Mouse (Mus musculus) midbrain, embryonic 14.5 days (tissue): ENCODE measurements at regions not wholly inside any gene's neighbourhood (a gene's known extent, or its start where the extent isn't known, plus 50 kb on each side); places are given as distances from the start of the nearest gene placed in this dataset.
A peak's percentile ranks its signal among the peaks of the same experiment; 100 is the strongest.
"Not testable (repeated sequence)": the region's sequence is repeated elsewhere in the genome, so short reads cannot be mapped to it uniquely, and the experiment has no call there.

Experiments used
- ATAC-seq: fragments of 200-750 bp; cut with Nextera tagmentation; 2 replicates; pipeline ENCODE4 v1.8.0; 2017; ENCODE audit warnings: moderate number of reproducible peaks, moderate library complexity; ENCODE audit not compliant: low FRiP score, low TSS enrichment
- DNase-seq: peaks from one replicate; pipeline ENCODE4 v3.0.0-alpha.2; 2015
- H3K27ac ChIP-seq: fragments of 300-500 bp; sonication (generic); replicated peaks from 2 replicates; pipeline ENCODE4 v1.5.1; 2014; ENCODE audit warnings: mild to moderate bottlenecking, low read depth, low read length, moderate library complexity
- H3K27me3 ChIP-seq: fragments of 300-500 bp; sonication (generic); 2 replicates; pipeline ENCODE4 v1.6.1; 2014; ENCODE audit warnings: low read length, control low read depth, mixed read lengths; ENCODE audit not compliant: control insufficient read depth, insufficient read depth
- H3K36me3 ChIP-seq: fragments of 300-500 bp; sonication (generic); 2 replicates; pipeline ENCODE4 v1.6.1; 2014; ENCODE audit warnings: low read length, control low read depth; ENCODE audit not compliant: control insufficient read depth, insufficient read depth
- H3K4me1 ChIP-seq: fragments of 300-500 bp; sonication (generic); 2 replicates; pipeline ENCODE4 v1.6.1; 2014; ENCODE audit warnings: mild to moderate bottlenecking, antibody characterized with exemption, low read length, control low read depth; ENCODE audit not compliant: control insufficient read depth, insufficient read depth
- H3K4me2 ChIP-seq: fragments of 300-500 bp; sonication (generic); 2 replicates; pipeline ENCODE4 v1.6.1; 2014; ENCODE audit warnings: mild to moderate bottlenecking, low read length, moderate library complexity
- H3K4me3 ChIP-seq: fragments of 300-500 bp; sonication (generic); replicated peaks from 2 replicates; pipeline ENCODE4 v1.5.1; 2014; ENCODE audit warnings: low read depth, low read length
- H3K9ac ChIP-seq: fragments of 300-500 bp; sonication (generic); replicated peaks from 2 replicates; pipeline ENCODE4 v1.6.1; 2014; ENCODE audit warnings: mild to moderate bottlenecking, low read length, moderate library complexity
- H3K9me3 ChIP-seq: fragments of 300-500 bp; sonication (generic); 2 replicates; pipeline ENCODE4 v1.6.1; 2016; ENCODE audit warnings: low read length, control low read depth, mixed read lengths; ENCODE audit not compliant: control insufficient read depth
- WGBS: fragments of 180-500 bp; shearing (Covaris S2); extraction: QIAGEN DNeasy Blood & Tissue Kit; methylation state at CpG from one replicate; pipeline ENCODE4 v1.1.7; 2014; 5-methylcytosine and 5-hydroxymethylcytosine counted together

DNA sequence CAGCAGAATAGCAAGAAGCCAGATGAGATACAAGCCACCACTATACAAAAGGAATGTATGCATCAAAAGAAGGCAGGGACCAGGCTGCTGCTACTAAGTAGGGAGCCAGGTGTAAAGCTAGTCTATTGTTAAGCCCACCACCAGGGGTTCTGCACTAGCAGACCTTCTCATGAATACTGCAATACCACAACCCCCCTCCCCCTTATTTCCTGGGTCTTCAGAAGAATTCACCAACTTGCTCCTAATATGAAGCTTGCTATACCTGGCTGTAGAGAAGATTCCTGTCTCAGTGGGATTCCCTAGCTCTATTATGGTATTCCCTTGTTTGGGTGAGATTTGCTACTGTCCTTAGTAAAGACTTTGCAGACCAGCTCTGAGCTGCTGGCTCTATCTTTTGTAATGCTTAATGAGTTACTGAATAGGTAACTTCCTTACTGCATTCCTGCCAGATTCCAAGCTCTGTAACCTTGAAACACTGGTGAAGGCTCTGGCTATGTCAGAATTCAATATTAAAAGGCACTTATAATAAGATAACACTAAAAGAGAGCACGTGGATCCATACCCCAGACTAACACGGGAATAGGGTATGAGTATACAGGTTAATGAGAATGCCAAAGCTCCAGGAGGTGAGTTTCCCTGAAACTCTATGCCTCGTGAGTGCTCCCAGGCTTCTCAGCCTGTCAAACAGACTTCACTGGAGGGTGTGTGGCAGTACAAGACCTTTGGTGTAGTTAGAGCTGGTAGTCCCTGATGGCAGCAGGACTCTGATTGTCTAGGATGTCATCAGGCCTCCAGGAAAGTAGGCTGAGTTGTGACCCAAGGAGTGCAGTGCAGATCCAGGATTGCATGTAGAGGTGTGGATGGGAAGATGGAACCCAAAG is 455.5 kb downstream of the Plxdc2 start:
- H3K27me3 ChIP-seq, H3K27ac ChIP-seq, H3K4me1 ChIP-seq, DNase-seq, H3K4me3 ChIP-seq, H3K4me2 ChIP-seq, H3K9ac ChIP-seq, H3K9me3 ChIP-seq, H3K36me3 ChIP-seq, ATAC-seq: not testable (repeated sequence)
- WGBS, result 58% methylated on average over 3 of the region's 3 CpGs

GRCm38 (mm10) chr2:16820442-16820841 is 464.3 kb downstream of the Plxdc2 start:
- Histone ChIP-seq H3K36me3 (no peaks in the 10 kb centered on the region), H3K4me2 (no peak overlapping the region), H3K4me1 (no peaks in the 10 kb centered on the region), H3K9me3 (no peaks in the 10 kb centered on the region), H3K27ac (no peak overlapping the region), H3K27me3 (no peaks in the 10 kb centered on the region), H3K9ac (no peak overlapping the region), H3K4me3 (no peak overlapping the region)
- peak; percentile 7 for DNase-seq
- WGBS, result 100% methylated on average over 1 of the region's 1 CpGs
- ATAC-seq, result no peak

DNA sequence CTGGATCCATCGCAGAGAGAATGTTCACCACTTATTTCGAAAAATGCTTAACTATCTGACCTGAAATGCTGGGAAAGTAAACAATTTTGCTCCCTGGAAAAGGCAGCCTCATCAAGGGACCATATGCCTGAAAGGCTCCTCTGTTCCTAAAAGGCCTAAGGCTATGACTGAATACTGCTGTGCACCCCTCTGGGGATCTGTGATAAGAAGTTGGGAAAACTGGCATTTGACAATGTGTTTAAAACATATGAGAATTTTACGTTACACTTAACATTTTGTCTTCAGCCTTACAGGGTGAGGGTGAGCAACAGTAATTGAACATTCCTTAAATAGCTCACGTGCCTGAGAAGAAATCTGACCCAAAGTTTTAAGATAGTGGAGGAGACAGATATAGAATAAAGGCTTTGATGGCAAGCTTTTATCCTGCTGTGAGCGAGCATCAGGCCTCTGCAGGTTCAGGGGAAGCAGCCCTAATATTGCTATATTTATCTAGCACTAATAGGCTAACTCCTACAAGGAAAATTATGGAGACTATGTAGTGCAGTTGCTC is 468.7 kb downstream of the Plxdc2 start:
- Histone ChIP-seq H3K9me3 (no peaks in the 10 kb centered on the region), H3K4me1 (no peaks in the 10 kb centered on the region), H3K4me2 (no peak overlapping the region), H3K4me3 (no peak overlapping the region), H3K27ac (no peak overlapping the region), H3K9ac (no peak overlapping the region), H3K27me3 (no peaks in the 10 kb centered on the region), H3K36me3 (no peaks in the 10 kb centered on the region)
- DNase-seq, result no peak
- 75% methylated on average over 5 of the region's 5 CpGs for WGBS
- no peak for ATAC-seq

- no peak overlapping the region for H3K4me3 ChIP-seq
- no peaks in the 10 kb centered on the region for H3K36me3 ChIP-seq
- H3K27ac ChIP-seq, result no peak overlapping the region
- WGBS, result 92% methylated on average over 1 of the region's 1 CpGs
- ATAC-seq (no peak), DNase-seq (no peak)
- H3K9me3 ChIP-seq, result no peaks in the 10 kb centered on the region
- H3K4me1 ChIP-seq, result no peaks in the 10 kb centered on the region
- H3K27me3 ChIP-seq, result no peaks in the 10 kb centered on the region
- no peak overlapping the region for H3K9ac ChIP-seq
- H3K4me2 ChIP-seq, result no peak overlapping the region
Measured at GRCm38 (mm10) chr2:16827266-16827665, 471.2 kb downstream of the Plxdc2 start.

- H3K27me3 ChIP-seq, result no peaks in the 10 kb centered on the region
- no peak for DNase-seq
- H3K36me3 ChIP-seq, result no peaks in the 10 kb centered on the region
- H3K4me3 ChIP-seq, result no peak overlapping the region
- ATAC-seq, result no peak
- H3K9me3 ChIP-seq, result no peaks in the 10 kb centered on the region
- no peak overlapping the region for H3K4me2 ChIP-seq
- H3K27ac ChIP-seq, result no peak overlapping the region
- 95% methylated on average over 4 of the region's 4 CpGs for WGBS
- H3K9ac ChIP-seq, result no peak overlapping the region
- no peaks in the 10 kb centered on the region for H3K4me1 ChIP-seq
Measured at GRCm38 (mm10) chr2:16835960-16836359, 479.9 kb downstream of the Plxdc2 start.

- ATAC-seq (peak; percentile 58; the same call in 1 of the 2 replicates), DNase-seq (no peak)
- H3K4me2 ChIP-seq, result no peak overlapping the region
- no peaks in the 10 kb centered on the region for H3K9me3 ChIP-seq
- H3K4me1 ChIP-seq, result no peaks in the 10 kb centered on the region
- no peaks in the 10 kb centered on the region for H3K36me3 ChIP-seq
- WGBS, result 79% methylated on average over 9 of the region's 9 CpGs
- no peak overlapping the region for H3K9ac ChIP-seq
- H3K27me3 ChIP-seq, result no peaks in the 10 kb centered on the region
- no peak overlapping the region for H3K4me3 ChIP-seq
- H3K27ac ChIP-seq, result no peak overlapping the region
Measured at GRCm38 (mm10) chr2:16838718-16839117, 482.6 kb downstream of the Plxdc2 start.

- no peak overlapping the region for H3K27ac ChIP-seq
- no peak for ATAC-seq
- no peak overlapping the region for H3K4me2 ChIP-seq
- H3K9ac ChIP-seq, result no peak overlapping the region
- H3K4me3 ChIP-seq, result no peak overlapping the region
- no peaks in the 10 kb centered on the region for H3K27me3 ChIP-seq
- no peaks in the 10 kb centered on the region for H3K36me3 ChIP-seq
- H3K9me3 ChIP-seq, result no peaks in the 10 kb centered on the region
- 91% methylated on average over 3 of the region's 3 CpGs for WGBS
- peak; percentile 39 for DNase-seq
- no peaks in the 10 kb centered on the region for H3K4me1 ChIP-seq
Measured at GRCm38 (mm10) chr2:16849916-16850315, 493.8 kb downstream of the Plxdc2 start.

- 90% methylated on average over 5 of the region's 5 CpGs for WGBS
- no peaks in the 10 kb centered on the region for H3K36me3 ChIP-seq
- no peaks in the 10 kb centered on the region for H3K27me3 ChIP-seq
- no peaks in the 10 kb centered on the region for H3K4me1 ChIP-seq
- no peak overlapping the region for H3K27ac ChIP-seq
- no peaks in the 10 kb centered on the region for H3K9me3 ChIP-seq
- ATAC-seq (no peak), DNase-seq (no peak)
- no peak overlapping the region for H3K9ac ChIP-seq
- no peak overlapping the region for H3K4me3 ChIP-seq
- H3K4me2 ChIP-seq, result no peak overlapping the region
Measured at GRCm38 (mm10) chr2:16860056-16860455, 504.0 kb downstream of the Plxdc2 start.
